Mouse (Mus musculus) megakaryocyte, embryonic 14.5 days (primary cell): ENCODE data around the gene Pde12. TPM values are rescaled to one million over a fixed set of nuclear protein-coding genes. Genes with fewer than 3 reads are reported as not detected.
"Not testable (repeated sequence)": the region's sequence is repeated elsewhere in the genome, so short reads cannot be mapped to it uniquely, and the experiment has no call there.

Experiments
- H3K27me3 ChIP-seq: replicated peaks from 2 replicates; pipeline ENCODE3; 2012; ENCODE audit warnings: inconsistent platforms
- H3K36me3 ChIP-seq: replicated peaks from 2 replicates; pipeline ENCODE3; 2012; ENCODE audit warnings: low read length, inconsistent platforms, mixed read lengths
- H3K4me1 ChIP-seq: 2 replicates; pipeline ENCODE4 v1.6.1; 2012; ENCODE audit warnings: inconsistent platforms
- H3K4me3 ChIP-seq: replicated peaks from 2 replicates; pipeline ENCODE3; 2012; ENCODE audit warnings: moderate library complexity, mild to moderate bottlenecking, inconsistent platforms
- H3K9me3 ChIP-seq: 2 replicates; pipeline ENCODE4 v1.6.1; 2012; ENCODE audit warnings: inconsistent platforms
- FLI1 ChIP-seq: IDR thresholded peaks from 2 replicates; pipeline ENCODE4 v1.6.1; 2012; ENCODE audit warnings: low read length, inconsistent platforms, mixed read lengths
- GATA1 ChIP-seq: IDR thresholded peaks from 3 replicates; pipeline ENCODE4 v1.6.1; 2012; ENCODE audit warnings: mixed read lengths, low read length, inconsistent platforms, borderline replicate concordance
- polyA plus RNA-seq: library from polyadenylated mRNA; stranded (reverse); fragments of >175 nt; gene quantifications from 2 replicates; pipeline ENCODE4 v1.2.3, GENCODE M21; 2012; ENCODE audit warnings: low replicate concordance; ENCODE audit not compliant: insufficient read depth

The Pde12 gene
- polyA plus RNA-seq: 4.6 and 5.2 TPM in 2 replicates

DNA sequence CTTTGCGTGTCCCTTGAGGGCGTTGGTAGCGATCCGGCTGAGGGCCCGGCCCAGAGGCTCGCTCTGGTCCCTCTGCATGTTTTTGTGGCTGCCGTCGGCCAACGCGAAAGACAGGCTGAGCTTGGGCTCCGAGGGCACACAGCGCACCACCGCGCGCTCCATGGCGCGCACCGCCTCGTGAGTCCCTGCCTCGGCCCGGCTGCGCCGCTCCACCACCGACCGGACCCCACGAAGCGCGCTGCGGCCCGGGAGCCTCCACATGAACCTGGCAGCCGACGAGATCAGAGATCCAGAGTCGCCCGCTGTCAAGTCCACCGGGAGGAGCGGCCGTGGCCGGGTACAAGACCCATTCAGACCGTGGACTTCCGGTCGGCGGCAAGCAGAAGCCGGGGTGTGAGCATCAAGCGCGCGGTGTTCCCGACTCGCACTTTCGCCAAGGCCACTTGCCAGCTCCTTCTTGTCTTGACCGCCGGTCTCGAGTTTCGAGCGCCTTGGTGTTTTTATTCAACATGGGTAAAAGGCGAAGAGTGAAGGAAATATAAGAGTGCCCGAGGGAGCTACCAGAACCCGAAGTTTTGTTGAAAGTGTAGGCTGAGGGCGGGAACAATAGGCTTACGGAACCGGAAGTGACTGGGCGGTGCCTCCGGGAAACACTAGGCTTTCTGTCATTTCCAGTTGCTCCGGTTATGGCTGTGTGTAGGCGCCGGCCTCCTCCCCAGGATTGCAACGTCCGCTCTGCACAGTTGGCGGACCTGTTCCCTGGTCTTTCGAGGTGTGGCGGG, at the start of gene Pde12:
Pde12 (minus strand) TSS at position 592 of the 782 bp plus-strand sequence.
- Histone ChIP-seq H3K27me3 (no peaks in the 10 kb centered on the region), H3K36me3 (peaks cover 23% of the 10 kb centered on the region), H3K4me1 (peaks cover 49% of the 10 kb centered on the region), H3K4me3 (peak within 1 kb of the TSS; percentile 100), H3K9me3 (no peaks in the 10 kb centered on the region)
- TF ChIP-seq GATA1: no peak
- peak; percentile 95 for TF ChIP-seq FLI1

DNA sequence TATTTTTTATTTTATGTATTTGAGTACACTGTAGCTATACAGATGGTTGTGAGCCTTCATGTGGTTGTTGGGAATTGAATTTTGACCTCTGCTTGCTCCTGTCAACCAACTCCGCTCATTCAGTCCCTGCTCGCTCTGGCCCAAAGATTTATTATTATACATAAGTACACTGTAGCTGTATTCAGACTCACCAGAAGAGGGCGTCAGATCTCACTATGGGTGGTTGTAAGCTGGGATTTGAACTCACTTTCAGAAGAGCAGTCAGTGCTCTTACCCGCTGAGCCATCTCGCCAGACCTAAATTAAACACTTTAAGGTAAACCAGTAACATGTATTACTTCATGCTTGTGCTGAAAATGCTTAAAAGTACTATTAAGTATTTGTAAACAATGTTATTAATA, 35.6 kb upstream of the Pde12 start:
- not testable (repeated sequence) for H3K36me3 ChIP-seq, H3K4me3 ChIP-seq, H3K9me3 ChIP-seq, H3K4me1 ChIP-seq, H3K27me3 ChIP-seq

DNA sequence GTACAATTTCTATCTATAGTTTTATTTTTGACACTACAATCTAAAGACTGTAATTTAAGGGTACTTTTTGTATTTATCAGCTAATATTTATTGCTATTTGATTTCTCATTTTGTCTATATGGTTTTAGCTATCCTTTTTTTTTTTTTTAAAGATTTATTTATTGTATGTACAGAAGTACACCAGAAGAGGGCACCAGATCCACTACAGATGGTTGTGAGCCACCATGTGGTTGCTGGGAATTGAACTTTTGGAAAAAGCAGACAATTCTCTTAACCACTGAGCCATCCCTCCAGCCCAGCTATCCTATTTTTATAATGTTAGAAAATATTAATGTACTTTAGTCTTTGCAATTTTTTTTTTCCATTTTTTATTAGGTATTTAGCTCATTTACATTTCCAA, 28.2 kb upstream of the Pde12 start:
- no peaks in the 10 kb centered on the region for H3K9me3 ChIP-seq
- no peaks in the 10 kb centered on the region for H3K27me3 ChIP-seq
- no peak overlapping the region for H3K4me3 ChIP-seq
- no peaks in the 10 kb centered on the region for H3K36me3 ChIP-seq
- 0 out of 2 replicates have a peak, but pooled peaks cover 4% of the 10 kb centered on the region for H3K4me1 ChIP-seq
- TF ChIP-seq FLI1: no peak
- TF ChIP-seq GATA1: no peak

DNA sequence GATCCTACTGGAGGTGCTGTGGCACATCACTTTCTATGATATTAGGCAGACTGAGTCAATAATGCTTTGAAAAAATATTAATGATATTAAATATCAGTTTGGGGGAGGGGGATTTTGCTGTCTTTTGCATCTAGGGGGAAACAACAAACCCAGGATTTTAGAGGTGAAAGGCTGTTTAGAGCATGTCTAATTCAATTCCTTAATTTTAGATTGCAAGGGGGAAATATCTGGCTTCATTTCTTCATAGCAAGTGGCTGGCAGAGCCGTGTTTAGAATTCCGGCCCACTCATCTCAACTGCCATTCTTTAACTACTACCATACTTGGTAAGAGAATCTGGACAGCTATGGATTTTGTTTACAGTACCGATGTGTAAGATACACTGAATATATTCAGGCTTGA, 23.3 kb upstream of the Pde12 start, which contains the start of gene Dnah12:
Dnah12 (plus strand) TSS at position 301 of the 400 bp plus-strand sequence.
- no peaks in the 10 kb centered on the region for H3K27me3 ChIP-seq
- no peak within 1 kb of the TSS for H3K4me3 ChIP-seq
- TF ChIP-seq FLI1 (no peak), GATA1 (no peak)
- no peaks in the 10 kb centered on the region for H3K36me3 ChIP-seq
- H3K9me3 ChIP-seq: no peaks in the 10 kb centered on the region
- H3K4me1 ChIP-seq: 0 out of 2 replicates have a peak, but pooled peaks cover 4% of the 10 kb centered on the region

DNA sequence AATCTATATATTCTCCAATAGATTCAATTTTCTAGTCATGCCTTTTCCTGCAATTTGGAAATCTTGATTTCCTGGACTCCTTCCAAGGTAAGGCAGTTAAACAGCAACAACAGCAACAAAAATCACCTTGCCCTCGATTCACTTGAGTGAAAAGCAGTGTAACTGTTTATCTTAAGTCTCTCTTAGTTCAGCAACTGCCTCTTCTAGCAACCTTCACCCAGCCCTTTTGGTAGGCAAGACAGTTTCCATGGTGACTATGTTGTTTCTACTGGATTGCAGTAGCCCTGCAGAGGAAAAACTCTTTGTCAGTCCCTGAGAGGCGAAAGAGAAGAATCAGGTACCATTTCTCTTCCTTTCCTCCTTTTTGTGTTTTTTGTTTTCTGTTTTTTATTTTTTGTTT, 21.7 kb upstream of the Pde12 start:
- H3K27me3 ChIP-seq: no peaks in the 10 kb centered on the region
- no peaks in the 10 kb centered on the region for H3K9me3 ChIP-seq
- TF ChIP-seq FLI1 (no peak), GATA1 (no peak)
- H3K36me3 ChIP-seq: no peaks in the 10 kb centered on the region
- no peak overlapping the region for H3K4me3 ChIP-seq
- H3K4me1 ChIP-seq: no peaks in the 10 kb centered on the region

DNA sequence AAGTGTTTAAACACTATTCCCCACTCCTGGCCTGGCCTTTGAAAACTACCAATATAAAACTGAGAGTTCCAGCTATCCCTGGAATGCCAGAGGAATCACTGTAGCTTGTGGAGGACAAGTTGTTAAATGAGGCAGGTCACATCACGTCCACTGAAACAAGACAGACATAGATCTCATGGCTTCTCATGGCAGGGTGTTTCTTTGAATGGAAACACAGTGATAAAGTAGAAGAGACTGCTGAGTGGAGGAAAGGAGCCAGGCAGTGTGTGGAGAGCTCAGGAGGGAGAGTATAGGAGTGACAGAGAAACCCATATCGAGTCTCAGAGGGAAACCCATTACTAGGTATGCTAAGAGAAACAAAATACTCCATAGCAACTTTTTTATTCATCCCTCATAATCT, 21.0 kb upstream of the Pde12 start:
- no peaks in the 10 kb centered on the region for H3K9me3 ChIP-seq
- no peak for TF ChIP-seq GATA1
- TF ChIP-seq FLI1: no peak
- no peak overlapping the region for H3K4me3 ChIP-seq
- H3K27me3 ChIP-seq: no peaks in the 10 kb centered on the region
- no peaks in the 10 kb centered on the region for H3K36me3 ChIP-seq
- H3K4me1 ChIP-seq: no peaks in the 10 kb centered on the region

DNA sequence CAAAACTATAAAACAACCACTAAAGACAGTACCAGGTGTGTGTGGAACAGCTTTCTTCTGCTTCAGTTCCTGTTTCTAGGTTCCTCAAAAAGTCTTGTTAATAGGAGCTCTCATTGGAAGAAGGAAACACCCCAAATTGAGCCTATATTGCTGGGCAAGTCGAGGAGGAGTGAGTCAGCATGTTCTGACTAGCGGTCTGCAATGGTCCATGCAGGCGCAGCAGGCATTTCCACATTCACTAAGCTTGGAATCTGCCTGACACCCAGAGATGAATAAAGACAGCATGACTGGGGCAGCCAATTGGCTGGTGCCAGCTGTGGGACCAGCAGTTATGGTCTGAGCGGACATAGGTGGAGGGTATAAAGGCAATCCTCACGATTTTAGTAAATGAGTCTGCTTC, 6.1 kb upstream of the Pde12 start:
- no peaks in the 10 kb centered on the region for H3K36me3 ChIP-seq
- peaks cover 39% of the 10 kb centered on the region for H3K4me1 ChIP-seq
- H3K9me3 ChIP-seq: no peaks in the 10 kb centered on the region
- no peaks in the 10 kb centered on the region for H3K27me3 ChIP-seq
- TF ChIP-seq FLI1: no peak
- no peak for TF ChIP-seq GATA1
- H3K4me3 ChIP-seq: peak overlapping the region; percentile 40

DNA sequence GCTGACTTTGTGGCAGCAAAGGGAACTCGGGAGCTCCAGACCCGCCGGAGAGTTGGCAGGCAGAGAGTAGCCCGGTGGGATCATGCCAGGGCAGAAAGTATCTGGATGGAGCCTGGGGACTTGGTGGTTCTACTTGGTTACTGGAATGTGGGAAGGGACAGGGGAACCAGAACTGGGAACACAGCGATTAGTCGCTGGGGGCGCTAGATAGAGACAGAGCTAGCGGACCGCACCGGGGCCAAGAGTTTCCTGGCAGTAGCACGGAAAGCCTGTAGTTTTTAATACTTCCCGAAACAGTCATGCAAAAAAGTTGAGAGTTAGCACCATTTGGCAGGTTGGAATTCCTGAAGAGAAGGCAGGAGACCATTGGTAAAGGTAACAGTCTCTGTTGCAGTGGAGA, 5.7 kb upstream of the Pde12 start:
- Histone ChIP-seq H3K4me3 (peak overlapping the region; percentile 40), H3K36me3 (no peaks in the 10 kb centered on the region), H3K4me1 (peaks cover 43% of the 10 kb centered on the region)

DNA sequence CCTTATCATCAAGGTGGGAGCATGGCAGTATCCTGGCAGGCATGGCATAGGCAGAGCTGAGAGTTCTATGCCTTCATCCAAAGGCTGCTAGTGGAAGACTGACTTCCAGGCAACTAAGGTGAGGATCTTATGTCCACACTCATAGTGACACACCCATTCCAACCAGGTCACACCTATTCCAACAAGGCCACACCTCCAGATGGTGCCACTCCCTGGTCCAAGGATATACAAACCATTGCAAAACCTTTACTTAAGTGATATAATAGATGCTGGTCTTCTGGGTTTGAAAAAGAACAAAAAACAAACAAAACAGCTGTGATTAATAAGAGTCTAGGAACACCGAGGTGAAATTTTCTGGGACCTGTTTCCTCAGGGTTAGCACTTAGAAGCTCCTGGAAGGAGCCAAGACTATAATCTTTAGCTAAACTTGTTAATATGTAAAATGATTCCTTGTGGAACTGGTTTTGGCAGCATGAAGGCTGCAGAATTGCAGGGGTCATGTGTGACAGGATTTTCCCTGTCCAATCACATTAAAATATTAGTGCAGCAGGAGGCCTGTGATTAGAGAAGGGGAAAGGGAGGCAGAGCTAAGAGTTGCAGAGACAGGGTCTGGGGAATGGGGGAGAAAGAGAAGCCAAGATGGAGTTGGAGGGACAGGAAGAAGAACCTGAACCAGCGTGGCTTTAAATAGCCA, 4.9 kb upstream of the Pde12 start:
- peaks cover 43% of the 10 kb centered on the region for H3K4me1 ChIP-seq
- not testable (repeated sequence) for H3K4me3 ChIP-seq

More for the DNA sequence above, 5.7 kb upstream of the Pde12 start:
- Histone ChIP-seq H3K27me3 (no peaks in the 10 kb centered on the region), H3K9me3 (no peaks in the 10 kb centered on the region)
- TF ChIP-seq FLI1: no peak
- no peak for TF ChIP-seq GATA1

DNA sequence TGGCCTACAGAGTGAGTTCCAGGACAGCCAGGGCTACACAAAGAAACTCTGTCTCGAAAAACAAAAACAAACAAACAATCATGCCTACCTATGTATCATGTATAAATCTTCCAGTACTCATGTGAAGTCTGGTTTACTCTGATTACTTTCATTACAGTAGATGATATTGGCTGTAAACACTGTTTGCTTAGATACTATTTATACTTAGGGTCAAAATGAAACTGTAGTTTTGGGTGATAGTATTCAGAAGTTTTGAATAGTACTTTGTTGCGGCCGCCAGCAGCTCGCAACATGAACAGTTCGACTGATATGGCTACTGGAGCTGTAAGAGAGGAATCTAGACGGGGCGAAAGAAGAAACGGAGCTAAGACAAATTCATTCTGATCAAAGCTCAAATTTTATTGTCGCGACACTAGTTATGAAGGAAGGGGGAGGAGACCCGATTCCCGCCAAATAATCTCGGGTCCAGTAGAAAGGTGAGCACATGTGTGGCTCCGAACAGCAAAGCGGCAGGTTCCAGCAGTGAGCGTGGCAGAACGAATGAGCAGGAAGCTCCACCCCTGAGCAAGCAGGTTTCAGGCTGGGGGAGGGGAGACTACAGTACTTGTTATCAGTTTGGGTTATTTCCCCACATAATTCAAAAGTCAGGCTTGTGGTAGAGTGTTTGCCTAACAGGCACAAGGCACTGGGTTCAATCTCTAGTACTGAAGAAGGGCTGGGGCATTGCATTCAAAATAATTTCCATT, 2.4 kb upstream of the Pde12 start:
- Histone ChIP-seq H3K4me3 (peak overlapping the region; percentile 70), H3K4me1 (peaks cover 46% of the 10 kb centered on the region)
- H3K27me3 ChIP-seq, H3K9me3 ChIP-seq, H3K36me3 ChIP-seq: not testable (repeated sequence)

More for the DNA sequence above, 4.9 kb upstream of the Pde12 start:
- not testable (repeated sequence) for H3K9me3 ChIP-seq, H3K27me3 ChIP-seq, H3K36me3 ChIP-seq

DNA sequence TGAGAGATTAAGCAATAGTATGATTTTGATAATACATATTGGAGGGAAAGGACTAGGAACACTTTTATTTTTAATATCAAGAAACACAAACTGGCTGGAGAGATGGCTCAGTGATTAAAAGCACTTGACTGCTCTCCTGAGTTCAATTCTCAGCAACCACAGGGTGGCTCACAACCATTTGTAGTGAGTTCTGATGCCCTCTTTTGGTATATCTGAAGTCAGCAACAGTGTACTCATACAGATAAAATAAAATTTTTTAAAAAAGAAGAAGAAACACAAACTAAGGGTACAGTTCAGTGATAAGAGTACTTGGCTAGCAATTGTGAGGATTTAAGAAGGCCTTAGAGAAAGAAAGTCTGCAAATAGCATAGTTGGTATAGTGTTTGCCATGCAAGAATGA, 1.3 kb upstream of the Pde12 start:
- Histone ChIP-seq H3K9me3 (no peaks in the 10 kb centered on the region), H3K4me3 (peak overlapping the region; percentile 100), H3K4me1 (peaks cover 51% of the 10 kb centered on the region), H3K27me3 (no peaks in the 10 kb centered on the region), H3K36me3 (peaks cover 8% of the 10 kb centered on the region)
- TF ChIP-seq FLI1 (no peak), GATA1 (no peak)
